Mouse (Mus musculus) kidney, postnatal 0 days (tissue): ENCODE measurements around the gene Nemp1. TPM values are rescaled to one million over a fixed set of nuclear protein-coding genes. Genes with fewer than 3 reads are reported as not detected.

Experiments
- ATAC-seq: fragments of 200-750 bp; cut with Nextera tagmentation; replicated peaks from 2 replicates; pipeline ENCODE4 v1.8.0; 2017; ENCODE audit warnings: low read depth, moderate number of reproducible peaks, moderate TSS enrichment, moderate library complexity; ENCODE audit not compliant: low FRiP score
- DNase-seq: peaks from one replicate; pipeline ENCODE4 v3.0.0-alpha.2; 2016; ENCODE audit warnings: low spot score
- H3K27ac ChIP-seq: fragments of 300-500 bp; sonication (generic); 2 replicates; pipeline ENCODE4 v1.5.1; 2014; ENCODE audit warnings: mild to moderate bottlenecking
- H3K27me3 ChIP-seq: fragments of 300-500 bp; sonication (generic); 2 replicates; pipeline ENCODE4 v1.6.1; 2014; ENCODE audit warnings: low read length, mixed read lengths; ENCODE audit not compliant: insufficient read depth
- H3K36me3 ChIP-seq: fragments of 300-500 bp; sonication (generic); 2 replicates; pipeline ENCODE4 v1.6.1; 2014; ENCODE audit warnings: low read length, mixed read lengths; ENCODE audit not compliant: insufficient read depth
- H3K4me1 ChIP-seq: fragments of 300-500 bp; sonication (generic); replicated peaks from 2 replicates; pipeline ENCODE4 v1.6.1; 2014; ENCODE audit warnings: antibody characterized with exemption, low read length, mixed read lengths; ENCODE audit not compliant: insufficient read depth
- H3K4me2 ChIP-seq: fragments of 300-500 bp; sonication (generic); 2 replicates; pipeline ENCODE4 v1.6.1; 2014; ENCODE audit warnings: mild to moderate bottlenecking, low read length, moderate library complexity, mixed read lengths
- H3K4me3 ChIP-seq: fragments of 300-500 bp; sonication (generic); replicated peaks from 2 replicates; pipeline ENCODE4 v1.5.1; 2014; ENCODE audit warnings: low read depth, low read length
- H3K9ac ChIP-seq: fragments of 300-500 bp; sonication (generic); 2 replicates; pipeline ENCODE4 v1.6.1; 2014; ENCODE audit warnings: low read depth, low read length
- H3K9me3 ChIP-seq: fragments of 300-500 bp; sonication (generic); replicated peaks from 2 replicates; pipeline ENCODE4 v1.6.1; 2016; ENCODE audit warnings: low read length, inconsistent platforms, mixed read lengths
- CTCF ChIP-seq: IDR thresholded peaks from 2 replicates; pipeline ENCODE4 v1.5.1; 2016; ENCODE audit warnings: antibody characterized with exemption, low read depth, mild to moderate bottlenecking, moderate library complexity
- WGBS: fragments of 180-500 bp; shearing (Covaris S2); extraction: QIAGEN DNeasy Blood & Tissue Kit; methylation state at CpG from one replicate; pipeline ENCODE4 v1.1.7; 2014; 5-methylcytosine and 5-hydroxymethylcytosine counted together
- polyA plus RNA-seq: library from polyadenylated mRNA; unstranded; fragments of >200 nt; fragmentation: Nextera tagmentation; extraction: Ambion mirVana; gene quantifications from 2 replicates; pipeline ENCODE4 v1.2.1, GENCODE M21; 2015

Nemp1 gene
- polyA plus RNA-seq, 1 experiment from 2014 or later, result 6.6 TPM

DNA sequence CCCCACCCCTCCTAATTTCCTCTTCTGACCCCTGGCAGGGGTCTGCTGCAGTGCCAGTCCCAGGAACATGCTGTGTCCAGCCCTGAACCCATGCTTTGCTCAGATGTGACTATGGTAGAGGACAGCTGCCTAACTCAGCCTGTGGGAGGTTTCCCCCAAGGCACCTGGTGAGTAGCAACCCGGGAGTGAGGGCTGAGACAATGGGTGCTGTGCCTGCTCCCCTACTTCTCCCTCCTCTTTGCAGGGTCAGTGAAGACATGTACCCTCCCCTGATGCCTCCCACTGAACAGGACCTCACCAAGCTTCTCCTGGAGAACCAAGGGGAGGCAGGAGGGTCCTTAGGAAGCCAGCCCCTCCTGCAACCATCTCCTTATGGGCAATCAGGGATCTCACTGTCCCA lies 7.2 kb upstream of the Nemp1 start:
- Histone ChIP-seq H3K4me2 (no peak overlapping the region), H3K27ac (no peak overlapping the region), H3K36me3 (peaks cover 41% of the 10 kb centered on the region), H3K9me3 (no peaks in the 10 kb centered on the region), H3K4me3 (no peak overlapping the region), H3K9ac (no peak overlapping the region), H3K4me1 (peaks cover 41% of the 10 kb centered on the region), H3K27me3 (no peaks in the 10 kb centered on the region)
- no peak for TF ChIP-seq CTCF
- ATAC-seq, result no peak
- 35% methylated on average over 1 of the region's 1 CpGs for WGBS
- DNase-seq, result no peak

DNA sequence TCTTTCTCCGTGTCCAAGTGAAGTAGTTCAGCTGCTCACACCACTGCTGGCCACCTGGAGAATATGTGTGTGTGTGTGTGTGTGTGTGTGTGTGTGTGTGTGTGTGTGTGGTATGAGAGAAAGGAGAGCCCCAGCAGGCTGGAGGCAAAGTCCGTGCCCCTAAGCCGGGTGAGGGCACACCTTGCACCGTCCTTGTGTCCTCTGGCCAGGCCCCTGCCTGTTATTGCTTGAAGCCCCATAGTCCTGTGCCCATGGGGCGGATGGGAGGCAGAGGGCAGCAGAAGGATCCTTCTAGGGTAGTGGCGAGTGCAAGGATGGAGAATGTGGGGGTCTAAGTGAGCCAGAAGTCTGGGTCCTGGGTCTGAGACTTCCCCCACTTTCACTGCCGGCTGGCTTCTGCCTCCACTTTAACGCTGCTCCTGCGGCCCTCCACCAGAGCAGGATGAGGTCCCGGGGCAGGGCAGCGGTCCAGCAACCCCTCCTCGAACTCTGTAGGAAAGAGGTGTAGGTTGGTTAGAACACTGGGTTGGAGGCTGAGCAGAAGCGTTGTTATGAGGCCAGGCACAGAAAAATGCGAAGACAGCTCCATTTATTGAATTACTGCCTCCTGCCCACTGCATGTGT lies 5.3 kb upstream of the Nemp1 start:
- ATAC-seq (no peak), DNase-seq (no peak)
- H3K36me3 ChIP-seq, result peaks cover 41% of the 10 kb centered on the region
- TF ChIP-seq CTCF, result no peak
- no peaks in the 10 kb centered on the region for H3K27me3 ChIP-seq
- H3K4me1 ChIP-seq, result peaks cover 47% of the 10 kb centered on the region
- H3K27ac ChIP-seq, result peak overlapping the region; percentile 88
- H3K4me2 ChIP-seq, result peak overlapping the region; percentile 54
- peak overlapping the region; percentile 40; the same call in 1 of the 2 replicates for H3K9ac ChIP-seq
- peak overlapping the region; percentile 20 for H3K4me3 ChIP-seq
- H3K9me3 ChIP-seq, result no peaks in the 10 kb centered on the region
- WGBS, result 28% methylated on average over 14 of the region's 14 CpGs

DNA sequence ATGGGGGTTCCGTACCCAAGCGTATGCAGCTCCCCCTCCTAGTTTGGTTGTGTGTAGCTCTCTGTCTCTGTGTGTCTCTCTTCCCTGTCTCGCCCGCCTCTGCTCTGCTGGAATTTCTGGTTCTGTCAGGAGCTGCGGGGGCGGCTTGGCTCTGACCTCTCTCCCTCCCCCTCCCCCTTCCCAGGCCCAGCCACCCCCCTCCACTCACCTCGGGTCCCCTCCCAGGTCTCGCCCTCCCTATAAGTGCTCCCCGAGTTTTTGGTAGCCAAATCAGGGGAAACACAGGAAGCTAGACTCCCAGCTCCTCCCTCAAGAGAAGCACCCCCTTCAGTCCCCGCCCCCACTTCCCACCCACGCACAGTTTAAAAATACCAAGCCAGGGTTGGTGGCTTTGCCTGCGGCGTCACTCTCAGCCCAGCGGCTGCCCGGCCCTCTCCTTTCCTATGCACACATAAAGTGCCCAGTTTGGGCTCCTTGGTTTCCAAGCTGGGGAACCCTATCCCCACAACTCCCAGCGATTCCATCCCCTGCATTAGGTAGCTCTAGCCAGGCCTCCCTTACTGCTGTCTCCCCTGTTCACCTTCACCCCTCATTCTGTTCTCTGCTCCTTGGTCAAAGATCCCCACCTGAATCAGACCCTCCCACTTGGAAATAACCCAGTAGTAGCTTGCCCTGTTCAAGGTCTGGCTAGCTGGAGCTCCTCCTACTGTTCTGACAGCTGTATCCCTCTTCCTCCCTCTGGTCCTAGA lies 4.6 kb upstream of the Nemp1 start:
- peak; percentile 89 for DNase-seq
- peaks cover 39% of the 10 kb centered on the region for H3K36me3 ChIP-seq
- no peaks in the 10 kb centered on the region for H3K9me3 ChIP-seq
- peak overlapping the region; percentile 40; the same call in 1 of the 2 replicates for H3K9ac ChIP-seq
- H3K27me3 ChIP-seq, result no peaks in the 10 kb centered on the region
- peaks cover 47% of the 10 kb centered on the region for H3K4me1 ChIP-seq
- TF ChIP-seq CTCF, result no peak
- peak overlapping the region; percentile 88 for H3K27ac ChIP-seq
- 3% methylated on average over 16 of the region's 16 CpGs for whole genome bisulfite sequencing
- H3K4me3 ChIP-seq, result peak overlapping the region; percentile 20
- H3K4me2 ChIP-seq, result peak overlapping the region; percentile 54
- peak; percentile 17 for ATAC-seq

DNA sequence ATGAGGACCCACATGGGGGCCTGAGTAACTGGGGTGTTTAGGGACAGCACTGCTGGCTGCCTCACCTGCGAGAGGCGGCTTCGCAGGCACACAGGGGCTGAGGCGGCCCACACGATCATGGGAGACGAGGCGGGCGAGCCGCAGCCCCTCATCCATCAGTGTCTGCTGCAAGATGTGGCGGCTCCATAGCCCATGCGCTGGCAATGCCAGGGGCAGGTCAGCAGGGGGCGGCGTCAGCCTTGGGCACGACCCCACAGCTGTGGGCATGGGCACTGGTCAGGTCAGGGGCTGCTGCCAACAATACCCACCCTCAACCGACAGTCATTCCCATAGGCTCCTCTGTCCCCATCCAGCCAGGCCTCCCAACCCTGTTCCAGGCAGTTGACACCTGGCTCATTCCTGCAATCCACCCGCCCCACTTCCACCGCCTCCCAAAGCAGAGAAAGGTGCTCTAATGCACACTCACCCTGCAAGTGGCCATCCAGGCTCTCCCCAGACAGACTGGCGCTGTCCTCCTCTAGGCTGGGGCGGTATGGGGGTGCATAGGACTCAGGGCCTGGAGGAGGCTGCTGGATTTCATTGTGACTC lies 3.9 kb upstream of the Nemp1 start:
- no peak for ATAC-seq
- 25% methylated on average over 19 of the region's 19 CpGs for WGBS
- H3K9ac ChIP-seq, result peak overlapping the region; percentile 40; the same call in 1 of the 2 replicates
- H3K4me2 ChIP-seq, result peak overlapping the region; percentile 54
- H3K27me3 ChIP-seq, result no peaks in the 10 kb centered on the region
- DNase-seq, result peak; percentile 38
- H3K9me3 ChIP-seq, result no peaks in the 10 kb centered on the region
- H3K4me3 ChIP-seq, result peak overlapping the region; percentile 20
- peaks cover 47% of the 10 kb centered on the region for H3K4me1 ChIP-seq
- H3K27ac ChIP-seq, result peak overlapping the region; percentile 88
- TF ChIP-seq CTCF, result peak; percentile 55
- peaks cover 37% of the 10 kb centered on the region for H3K36me3 ChIP-seq

DNA sequence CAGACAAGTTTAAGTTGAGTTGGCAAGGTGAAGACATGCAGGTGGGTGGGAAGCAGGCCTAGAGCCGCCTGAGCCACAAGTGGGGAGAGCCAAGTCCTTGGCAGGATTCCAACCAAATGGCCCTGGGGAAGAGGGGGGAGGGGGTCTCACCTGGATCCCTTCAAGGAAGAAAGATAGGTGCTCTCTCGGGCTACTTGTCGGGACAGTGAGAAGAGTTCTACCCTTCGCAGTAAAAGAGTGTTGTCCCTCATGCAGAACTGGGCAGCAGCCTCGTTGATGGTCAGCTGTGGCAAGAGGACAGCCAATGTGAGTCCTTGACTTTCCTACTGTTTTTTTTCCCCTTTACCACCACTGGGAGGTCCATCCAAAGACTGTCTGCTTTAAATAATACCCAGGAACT lies 3.1 kb upstream of the Nemp1 start:
- Histone ChIP-seq H3K9me3 (no peaks in the 10 kb centered on the region), H3K4me1 (peaks cover 46% of the 10 kb centered on the region), H3K4me3 (no peak overlapping the region), H3K36me3 (peaks cover 37% of the 10 kb centered on the region), H3K27me3 (no peaks in the 10 kb centered on the region), H3K9ac (peak overlapping the region; percentile 40; the same call in 1 of the 2 replicates), H3K4me2 (peak overlapping the region; percentile 77), H3K27ac (peak overlapping the region; percentile 88; the same call in 1 of the 2 replicates)
- 29% methylated on average over 5 of the region's 5 CpGs for WGBS
- no peak for TF ChIP-seq CTCF
- no peak for ATAC-seq
- peak; percentile 19 for DNase-seq

DNA sequence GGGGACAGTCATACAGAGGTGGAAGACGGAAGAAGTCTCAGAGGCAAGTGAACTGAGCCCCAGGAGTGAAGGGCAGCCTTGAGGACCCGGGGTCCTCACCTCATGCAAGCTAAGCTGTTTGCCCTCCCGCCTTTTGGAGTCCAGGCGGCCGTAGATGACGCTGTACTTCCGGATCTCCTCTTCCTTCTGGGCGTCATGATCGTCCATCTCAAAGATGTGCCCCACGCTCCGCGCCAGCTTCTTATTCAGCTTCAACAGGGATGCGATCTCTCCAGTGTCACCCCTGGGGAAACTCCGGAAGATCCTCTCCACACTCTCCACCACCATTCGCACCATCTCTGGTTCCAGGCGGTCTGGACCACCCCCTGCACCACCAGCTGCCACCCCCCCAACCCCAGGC lies 2.5 kb upstream of the Nemp1 start:
- Histone ChIP-seq H3K4me1 (peaks cover 48% of the 10 kb centered on the region), H3K27me3 (no peaks in the 10 kb centered on the region), H3K9me3 (no peaks in the 10 kb centered on the region), H3K9ac (peak overlapping the region; percentile 28; the same call in 1 of the 2 replicates), H3K36me3 (peaks cover 37% of the 10 kb centered on the region), H3K4me3 (peak overlapping the region; percentile 82), H3K4me2 (peak overlapping the region; percentile 77), H3K27ac (no peak overlapping the region)
- no peak for TF ChIP-seq CTCF
- 44% methylated on average over 16 of the region's 16 CpGs for WGBS
- DNase-seq (no peak), ATAC-seq (no peak)
